Mouse (Mus musculus): ENCODE measurements around the gene Trim16. TPM values are rescaled to one million over a fixed set of nuclear protein-coding genes. Genes with fewer than 3 reads are reported as not detected.

Gene Trim16
- 23.2 and 25.0 TPM in 2 replicates for polyA plus RNA-seq (2015; fragmentation: Nextera tagmentation; extraction: Ambion mirVana)

GRCm38 (mm10) chr11:62820059-62820541 is at the start of gene Trim16:
Trim16 (plus strand) TSS chr11:62820231.
- Histone ChIP-seq H3K27ac (ENCODE audit: low read length) (peak within 1 kb of the TSS; percentile 85), H3K9me3 (ENCODE audit: control insufficient read depth, low read length) (no peaks in the 10 kb centered on the region), H3K9ac (ENCODE audit: low read length) (peak within 1 kb of the TSS; percentile 68), H3K27me3 (ENCODE audit: control insufficient read depth, insufficient read depth, low read depth, low read length) (no peaks in the 10 kb centered on the region), H3K4me3 (ENCODE audit: low read length) (peak within 1 kb of the TSS; percentile 55), H3K4me2 (ENCODE audit: low read depth, low read length) (peak within 1 kb of the TSS; percentile 63), H3K4me1 (replicated peaks; ENCODE audit: control insufficient read depth, insufficient read depth, low read length) (peaks cover 9% of the 10 kb centered on the region), H3K36me3 (ENCODE audit: control insufficient read depth, insufficient read depth, low read length) (no peaks in the 10 kb centered on the region)
- 1% methylated on average over 15 of the region's 15 CpGs for WGBS
- ATAC-seq (ENCODE audit: low read depth), result peak; percentile 91

DNA sequence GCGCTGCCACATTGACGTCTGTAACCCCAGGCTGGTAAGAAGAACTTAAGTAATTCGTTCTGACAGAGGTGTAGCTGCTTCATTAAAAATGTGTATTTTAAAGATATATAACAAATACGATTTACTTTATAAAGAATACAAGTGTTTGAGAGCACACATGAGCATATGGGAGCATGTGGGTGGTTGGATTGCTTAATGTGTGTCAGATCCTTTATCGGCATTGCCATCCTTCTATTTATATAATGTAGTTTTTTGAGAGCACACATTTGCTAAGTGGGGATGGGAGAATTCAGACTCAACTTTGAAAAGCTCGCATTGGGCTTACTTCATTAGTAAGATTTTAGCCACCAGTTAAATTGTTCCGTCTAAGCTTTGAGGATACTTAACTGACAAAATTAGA is 43.5 kb upstream of the Trim16 start:
- H3K27me3 ChIP-seq (ENCODE audit: control insufficient read depth, insufficient read depth, low read depth, low read length), result no peaks in the 10 kb centered on the region
- no peak overlapping the region for H3K9ac ChIP-seq (ENCODE audit: low read length)
- peaks cover 35% of the 10 kb centered on the region for H3K36me3 ChIP-seq (ENCODE audit: control insufficient read depth, insufficient read depth, low read length)
- H3K27ac ChIP-seq (ENCODE audit: low read length), result no peak overlapping the region
- H3K4me3 ChIP-seq (ENCODE audit: low read length), result no peak overlapping the region
- H3K4me1 ChIP-seq (replicated peaks; ENCODE audit: control insufficient read depth, insufficient read depth, low read length), result no peaks in the 10 kb centered on the region
- 94% methylated on average over 7 of the region's 7 CpGs for WGBS
- no peak overlapping the region for H3K4me2 ChIP-seq (ENCODE audit: low read depth, low read length)
- ATAC-seq (ENCODE audit: low read depth), result no peak
- H3K9me3 ChIP-seq (ENCODE audit: control insufficient read depth, low read length), result peaks cover 38% of the 10 kb centered on the region

GRCm38 (mm10) chr11:62788935-62789616 is 31.0 kb upstream of the Trim16 start, which contains the start of gene Zfp286:
Zfp286 (minus strand) TSS chr11:62789462.
- Histone ChIP-seq H3K36me3 (ENCODE audit: control insufficient read depth, insufficient read depth, low read length) (peaks cover 15% of the 10 kb centered on the region), H3K4me1 (replicated peaks; ENCODE audit: control insufficient read depth, insufficient read depth, low read length) (no peaks in the 10 kb centered on the region), H3K9ac (ENCODE audit: low read length) (peak within 1 kb of the TSS; percentile 76), H3K27me3 (ENCODE audit: control insufficient read depth, insufficient read depth, low read depth, low read length) (no peaks in the 10 kb centered on the region), H3K9me3 (ENCODE audit: control insufficient read depth, low read length) (no peaks in the 10 kb centered on the region), H3K27ac (ENCODE audit: low read length) (no peak within 1 kb of the TSS), H3K4me2 (ENCODE audit: low read depth, low read length) (peak within 1 kb of the TSS; percentile 67), H3K4me3 (ENCODE audit: low read length) (peak within 1 kb of the TSS; percentile 56)
- peak; percentile 98 for ATAC-seq (ENCODE audit: low read depth)
- 7% methylated on average over 32 of the region's 34 CpGs for WGBS

GRCm38 (mm10) chr11:62789617-62789936 is 30.5 kb upstream of the Trim16 start:
- WGBS, result 53% methylated on average over 3 of the region's 3 CpGs
- H3K36me3 ChIP-seq (ENCODE audit: control insufficient read depth, insufficient read depth, low read length), result peaks cover 10% of the 10 kb centered on the region
- peak overlapping the region; percentile 76 for H3K9ac ChIP-seq (ENCODE audit: low read length)
- H3K27me3 ChIP-seq (ENCODE audit: control insufficient read depth, insufficient read depth, low read depth, low read length), result no peaks in the 10 kb centered on the region
- peak overlapping the region; percentile 67 for H3K4me2 ChIP-seq (ENCODE audit: low read depth, low read length)
- no peaks in the 10 kb centered on the region for H3K4me1 ChIP-seq (replicated peaks; ENCODE audit: control insufficient read depth, insufficient read depth, low read length)
- peak overlapping the region; percentile 56 for H3K4me3 ChIP-seq (ENCODE audit: low read length)
- no peaks in the 10 kb centered on the region for H3K9me3 ChIP-seq (ENCODE audit: control insufficient read depth, low read length)
- ATAC-seq (ENCODE audit: low read depth), result no peak; the same call in 1 of the 2 replicates
- no peak overlapping the region for H3K27ac ChIP-seq (ENCODE audit: low read length)

DNA sequence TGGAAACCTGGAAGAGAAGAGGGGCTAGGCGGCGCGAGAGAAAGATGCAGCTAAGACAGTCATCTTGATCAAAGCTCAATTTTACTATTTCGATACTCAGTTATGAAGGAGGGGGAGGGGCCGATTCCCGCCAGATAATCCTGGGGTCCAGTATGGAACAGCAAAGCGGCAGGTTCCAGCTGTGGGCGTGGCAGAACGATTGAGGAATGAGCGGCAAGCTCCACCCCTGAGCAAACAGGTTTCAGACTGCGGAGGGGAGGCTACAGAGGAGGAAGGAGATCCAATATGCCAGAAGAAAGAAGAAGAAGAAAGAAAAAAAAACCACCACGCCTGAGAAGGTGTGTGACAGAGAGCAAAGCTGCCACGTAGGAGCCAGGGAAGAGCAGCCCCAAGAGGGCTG is 15.9 kb upstream of the Trim16 start:
- Histone ChIP-seq H3K27me3 (ENCODE audit: control insufficient read depth, insufficient read depth, low read depth, low read length) (no peaks in the 10 kb centered on the region), H3K4me3 (ENCODE audit: low read length) (no peak overlapping the region), H3K9me3 (ENCODE audit: control insufficient read depth, low read length) (no peaks in the 10 kb centered on the region), H3K36me3 (ENCODE audit: control insufficient read depth, insufficient read depth, low read length) (no peaks in the 10 kb centered on the region), H3K9ac (ENCODE audit: low read length) (no peak overlapping the region), H3K4me2 (ENCODE audit: low read depth, low read length) (no peak overlapping the region; the same call in 1 of the 2 replicates), H3K4me1 (replicated peaks; ENCODE audit: control insufficient read depth, insufficient read depth, low read length) (no peaks in the 10 kb centered on the region), H3K27ac (ENCODE audit: low read length) (no peak overlapping the region)
- whole genome bisulfite sequencing, result 33% methylated on average over 13 of the region's 13 CpGs
- no peak for ATAC-seq (ENCODE audit: low read depth)

- no peak overlapping the region for H3K9ac ChIP-seq (ENCODE audit: low read length)
- H3K4me3 ChIP-seq (ENCODE audit: low read length), result no peak overlapping the region
- H3K27me3 ChIP-seq (ENCODE audit: control insufficient read depth, insufficient read depth, low read depth, low read length), result no peaks in the 10 kb centered on the region
- no peak overlapping the region for H3K27ac ChIP-seq (ENCODE audit: low read length)
- no peaks in the 10 kb centered on the region; the same call in 1 of the 2 replicates for H3K4me1 ChIP-seq (replicated peaks; ENCODE audit: control insufficient read depth, insufficient read depth, low read length)
- 83% methylated on average over 2 of the region's 2 CpGs for WGBS
- no peaks in the 10 kb centered on the region for H3K9me3 ChIP-seq (ENCODE audit: control insufficient read depth, low read length)
- no peaks in the 10 kb centered on the region for H3K36me3 ChIP-seq (ENCODE audit: control insufficient read depth, insufficient read depth, low read length)
- ATAC-seq (ENCODE audit: low read depth), result no peak
- no peak overlapping the region for H3K4me2 ChIP-seq (ENCODE audit: low read depth, low read length)
These were observed 12.1 kb upstream of the Trim16 start for GRCm38 (mm10) chr11:62807965-62808364.

DNA sequence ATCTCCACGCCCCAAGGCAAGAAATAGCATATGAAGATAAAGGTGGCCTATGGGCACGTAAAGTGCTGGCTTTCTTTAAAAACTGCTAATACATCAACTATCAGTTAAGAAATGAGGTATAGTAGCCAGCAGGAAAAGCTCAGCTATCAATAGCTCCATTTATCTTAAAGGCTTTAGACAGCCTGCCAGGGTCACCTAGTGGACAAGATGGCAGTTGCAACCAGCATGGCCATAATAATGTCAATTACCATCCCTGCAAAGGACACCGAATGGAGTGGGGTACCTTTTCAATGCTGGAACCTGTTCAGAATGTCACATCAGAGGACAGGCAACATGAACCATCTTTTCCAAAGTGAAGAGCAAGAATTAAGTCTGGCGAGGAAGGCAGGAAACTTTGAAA is 10.8 kb upstream of the Trim16 start:
- H3K27ac ChIP-seq (ENCODE audit: low read length), result no peak overlapping the region

DNA sequence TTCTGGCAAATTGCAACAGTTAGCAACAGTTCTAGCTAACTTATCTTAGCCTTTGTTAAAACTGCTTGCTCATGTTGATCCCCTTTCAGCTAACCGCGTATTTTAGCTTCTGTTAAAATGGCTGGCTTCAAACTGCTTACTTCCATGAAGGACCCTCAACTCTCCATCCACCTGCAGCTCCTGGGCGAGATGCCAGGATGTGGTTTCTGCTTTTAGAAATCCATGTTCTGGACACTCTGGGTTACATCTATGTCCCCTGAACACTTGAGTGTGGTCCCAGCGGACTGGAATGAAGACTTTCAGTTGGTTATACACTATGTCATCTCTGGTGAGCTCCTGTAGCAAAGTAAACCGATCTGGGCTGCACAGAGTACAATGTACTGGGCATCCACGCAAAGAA is 7.8 kb upstream of the Trim16 start:
- no peaks in the 10 kb centered on the region for H3K36me3 ChIP-seq (ENCODE audit: control insufficient read depth, insufficient read depth, low read length)
- no peaks in the 10 kb centered on the region for H3K27me3 ChIP-seq (ENCODE audit: control insufficient read depth, insufficient read depth, low read depth, low read length)
- H3K4me1 ChIP-seq (replicated peaks; ENCODE audit: control insufficient read depth, insufficient read depth, low read length), result peaks cover 13% of the 10 kb centered on the region
- no peak overlapping the region for H3K4me2 ChIP-seq (ENCODE audit: low read depth, low read length)
- H3K9me3 ChIP-seq (ENCODE audit: control insufficient read depth, low read length), result no peaks in the 10 kb centered on the region
- no peak for ATAC-seq (ENCODE audit: low read depth)
- H3K27ac ChIP-seq (ENCODE audit: low read length), result no peak overlapping the region
- WGBS, result 65% methylated on average over 6 of the region's 6 CpGs
- H3K4me3 ChIP-seq (ENCODE audit: low read length), result no peak overlapping the region
- no peak overlapping the region for H3K9ac ChIP-seq (ENCODE audit: low read length)

More for the DNA sequence above, 10.8 kb upstream of the Trim16 start:
- Histone ChIP-seq H3K9ac (ENCODE audit: low read length) (no peak overlapping the region), H3K4me1 (replicated peaks; ENCODE audit: control insufficient read depth, insufficient read depth, low read length) (peaks cover 6% of the 10 kb centered on the region; the same call in 1 of the 2 replicates), H3K27me3 (ENCODE audit: control insufficient read depth, insufficient read depth, low read depth, low read length) (no peaks in the 10 kb centered on the region), H3K9me3 (ENCODE audit: control insufficient read depth, low read length) (no peaks in the 10 kb centered on the region), H3K4me2 (ENCODE audit: low read depth, low read length) (no peak overlapping the region), H3K36me3 (ENCODE audit: control insufficient read depth, insufficient read depth, low read length) (no peaks in the 10 kb centered on the region), H3K4me3 (ENCODE audit: low read length) (no peak overlapping the region)
- WGBS, result 63% methylated on average over 4 of the region's 4 CpGs
- no peak for ATAC-seq (ENCODE audit: low read depth)

GRCm38 (mm10) chr11:62813497-62813896 is 6.5 kb upstream of the Trim16 start:
- H3K27ac ChIP-seq (ENCODE audit: low read length), result peak overlapping the region; percentile 76
- no peak overlapping the region for H3K4me2 ChIP-seq (ENCODE audit: low read depth, low read length)
- no peak for ATAC-seq (ENCODE audit: low read depth)
- no peaks in the 10 kb centered on the region for H3K9me3 ChIP-seq (ENCODE audit: control insufficient read depth, low read length)
- no peak overlapping the region for H3K9ac ChIP-seq (ENCODE audit: low read length)
- no peaks in the 10 kb centered on the region for H3K36me3 ChIP-seq (ENCODE audit: control insufficient read depth, insufficient read depth, low read length)
- H3K4me1 ChIP-seq (replicated peaks; ENCODE audit: control insufficient read depth, insufficient read depth, low read length), result peaks cover 13% of the 10 kb centered on the region
- 12% methylated on average over 1 of the region's 1 CpGs for WGBS
- H3K27me3 ChIP-seq (ENCODE audit: control insufficient read depth, insufficient read depth, low read depth, low read length), result no peaks in the 10 kb centered on the region
- H3K4me3 ChIP-seq (ENCODE audit: low read length), result no peak overlapping the region

Measured in lung, embryonic 16.5 days (tissue).